Mouse (Mus musculus) hindbrain, postnatal 0 days (tissue): ENCODE data around the gene Kif1bp. TPM values are rescaled to one million over a fixed set of nuclear protein-coding genes. Genes with fewer than 3 reads are reported as not detected.
"Not testable (repeated sequence)": the region's sequence is repeated elsewhere in the genome, so short reads cannot be mapped to it uniquely, and the experiment has no call there.

Experiments used
- ATAC-seq: fragments of 200-750 bp; cut with Nextera tagmentation; 2 replicates; pipeline ENCODE4 v1.8.0; 2017; ENCODE audit warnings: mild to moderate bottlenecking, moderate TSS enrichment, moderate library complexity
- DNase-seq: peaks from one replicate; pipeline ENCODE4 v3.0.0-alpha.2; 2015; ENCODE audit warnings: low spot score
- H3K27ac ChIP-seq: fragments of 300-500 bp; sonication (generic); 2 replicates; pipeline ENCODE4 v1.5.1; 2014; ENCODE audit warnings: mild to moderate bottlenecking
- H3K27me3 ChIP-seq: fragments of 300-500 bp; sonication (generic); 2 replicates; pipeline ENCODE4 v1.6.1; 2014; ENCODE audit warnings: low read length, mixed read lengths; ENCODE audit not compliant: insufficient read depth
- H3K36me3 ChIP-seq: fragments of 300-500 bp; sonication (generic); 2 replicates; pipeline ENCODE4 v1.6.1; 2014; ENCODE audit warnings: low read length, mixed read lengths; ENCODE audit not compliant: insufficient read depth
- H3K4me1 ChIP-seq: fragments of 300-500 bp; sonication (generic); 2 replicates; pipeline ENCODE4 v1.6.1; 2014; ENCODE audit warnings: antibody characterized with exemption, low read length, mixed read lengths; ENCODE audit not compliant: insufficient read depth
- H3K4me2 ChIP-seq: fragments of 300-500 bp; sonication (generic); 2 replicates; pipeline ENCODE4 v1.6.1; 2014; ENCODE audit warnings: low read depth, mild to moderate bottlenecking, low read length, moderate library complexity, mixed read lengths
- H3K4me3 ChIP-seq: fragments of 300-500 bp; sonication (generic); 2 replicates; pipeline ENCODE4 v1.5.1; 2014; ENCODE audit warnings: low read length
- H3K9ac ChIP-seq: fragments of 300-500 bp; sonication (generic); replicated peaks from 2 replicates; pipeline ENCODE4 v1.6.1; 2014; ENCODE audit warnings: mild to moderate bottlenecking, low read length, moderate library complexity, mixed read lengths
- H3K9me3 ChIP-seq: fragments of 300-500 bp; sonication (generic); 2 replicates; pipeline ENCODE4 v1.6.1; 2016; ENCODE audit warnings: low read length, mixed read lengths
- CTCF ChIP-seq: IDR thresholded peaks from 2 replicates; pipeline ENCODE4 v1.5.1; 2016; ENCODE audit warnings: antibody characterized with exemption, control low read depth, low read depth
- WGBS: fragments of 180-500 bp; shearing (Covaris S2); extraction: QIAGEN DNeasy Blood & Tissue Kit; methylation state at CpG from one replicate; pipeline ENCODE4 v1.1.7; 2014; 5-methylcytosine and 5-hydroxymethylcytosine counted together
- polyA plus RNA-seq: library from polyadenylated mRNA; unstranded; fragments of >200 nt; fragmentation: Nextera tagmentation; extraction: Ambion mirVana; gene quantifications from 2 replicates; pipeline ENCODE4 v1.2.1, GENCODE M21; 2015
- total RNA-seq: library from RNA; depleted of rRNA; stranded (reverse); fragments of >200 nt; gene quantifications from 2 replicates; pipeline ENCODE4 v1.2.3, GENCODE M21; 2014

Gene Kif1bp
- total and polyA plus RNA-seq, 2 experiments from 2014 or later, result 69.6 to 78.2 TPM

DNA sequence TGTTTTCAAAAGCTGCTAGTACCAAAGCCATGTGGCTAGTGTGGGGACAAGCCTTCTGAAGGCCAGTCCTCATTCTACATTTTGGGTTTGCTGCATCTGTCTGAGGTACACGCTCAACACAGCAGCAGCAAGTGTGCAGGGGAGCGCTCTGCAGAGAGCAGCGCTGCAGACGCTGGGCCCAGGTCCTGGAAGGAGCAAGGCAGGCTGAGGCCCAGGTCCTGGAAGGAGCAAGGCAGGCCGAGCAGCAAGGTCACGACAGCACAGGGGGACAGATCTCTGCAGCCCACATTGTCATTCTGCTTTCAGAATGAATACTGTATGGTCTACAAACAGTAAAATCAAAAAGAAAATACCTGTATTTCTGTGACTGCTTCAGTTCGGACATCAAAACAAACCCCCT, 4.4 kb upstream of the Kif1bp start:
- Histone ChIP-seq H3K27ac (no peak overlapping the region), H3K4me1 (no peaks in the 10 kb centered on the region), H3K4me2 (no peak overlapping the region), H3K36me3 (peaks cover 64% of the 10 kb centered on the region), H3K27me3 (no peaks in the 10 kb centered on the region), H3K9ac (no peak overlapping the region), H3K4me3 (no peak overlapping the region), H3K9me3 (no peaks in the 10 kb centered on the region)
- 82% methylated on average over 7 of the region's 7 CpGs for WGBS
- ATAC-seq, result no peak
- no peak for DNase-seq
- no peak for TF ChIP-seq CTCF

DNA sequence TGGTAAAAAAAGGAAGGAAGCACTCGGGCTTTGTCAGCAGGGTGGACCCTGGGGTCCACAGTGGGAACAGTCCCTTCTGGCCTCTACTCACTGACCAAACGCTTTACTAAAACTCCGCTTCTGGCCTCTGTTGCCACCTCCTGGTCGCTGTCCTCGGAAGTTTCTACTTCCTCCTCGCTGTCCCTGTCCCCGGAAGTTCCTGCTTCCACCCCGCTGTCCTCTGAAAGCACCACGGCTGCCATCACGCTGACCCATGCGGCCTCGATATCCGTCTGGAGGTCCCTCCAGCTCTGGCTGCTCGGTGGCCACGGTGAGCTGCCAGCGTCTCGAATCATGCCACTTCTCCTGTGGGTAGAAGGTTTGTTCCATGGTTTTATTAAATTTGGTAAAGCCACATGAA, 4.0 kb upstream of the Kif1bp start:
- Histone ChIP-seq H3K4me2 (no peak overlapping the region), H3K4me3 (no peak overlapping the region), H3K27me3 (no peaks in the 10 kb centered on the region), H3K27ac (no peak overlapping the region), H3K9ac (no peak overlapping the region), H3K36me3 (peaks cover 60% of the 10 kb centered on the region), H3K4me1 (peaks cover 3% of the 10 kb centered on the region; the same call in 1 of the 2 replicates), H3K9me3 (no peaks in the 10 kb centered on the region)
- 92% methylated on average over 17 of the region's 17 CpGs for WGBS
- ATAC-seq (no peak), DNase-seq (no peak)
- no peak for TF ChIP-seq CTCF

DNA sequence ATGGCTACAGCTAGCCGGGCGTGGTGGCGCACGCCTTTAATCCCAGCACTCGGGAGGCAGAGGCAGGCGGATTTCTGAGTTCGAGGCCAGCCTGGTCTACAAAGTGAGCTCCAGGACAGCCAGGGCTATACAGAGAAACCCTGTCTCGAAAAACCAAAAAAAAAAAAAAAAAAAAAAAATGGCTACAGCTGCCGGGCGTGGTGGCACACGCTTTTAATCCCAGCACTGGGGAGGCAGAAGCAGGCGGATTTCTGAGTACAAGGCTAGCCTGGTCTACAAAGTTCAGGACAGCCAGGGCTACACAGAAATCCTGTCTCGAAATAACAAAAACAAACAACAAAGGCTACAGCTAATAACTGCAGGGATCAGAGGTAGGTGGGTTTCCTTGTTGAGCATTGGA, 872 bp upstream of the Kif1bp start:
- not testable (repeated sequence) for H3K4me3 ChIP-seq, H3K27me3 ChIP-seq, DNase-seq, H3K9ac ChIP-seq, ATAC-seq, H3K9me3 ChIP-seq, H3K27ac ChIP-seq, H3K4me2 ChIP-seq
- Histone ChIP-seq H3K4me1 (peaks cover 12% of the 10 kb centered on the region), H3K36me3 (peaks cover 50% of the 10 kb centered on the region)
- 83% methylated on average over 12 of the region's 13 CpGs for WGBS

DNA sequence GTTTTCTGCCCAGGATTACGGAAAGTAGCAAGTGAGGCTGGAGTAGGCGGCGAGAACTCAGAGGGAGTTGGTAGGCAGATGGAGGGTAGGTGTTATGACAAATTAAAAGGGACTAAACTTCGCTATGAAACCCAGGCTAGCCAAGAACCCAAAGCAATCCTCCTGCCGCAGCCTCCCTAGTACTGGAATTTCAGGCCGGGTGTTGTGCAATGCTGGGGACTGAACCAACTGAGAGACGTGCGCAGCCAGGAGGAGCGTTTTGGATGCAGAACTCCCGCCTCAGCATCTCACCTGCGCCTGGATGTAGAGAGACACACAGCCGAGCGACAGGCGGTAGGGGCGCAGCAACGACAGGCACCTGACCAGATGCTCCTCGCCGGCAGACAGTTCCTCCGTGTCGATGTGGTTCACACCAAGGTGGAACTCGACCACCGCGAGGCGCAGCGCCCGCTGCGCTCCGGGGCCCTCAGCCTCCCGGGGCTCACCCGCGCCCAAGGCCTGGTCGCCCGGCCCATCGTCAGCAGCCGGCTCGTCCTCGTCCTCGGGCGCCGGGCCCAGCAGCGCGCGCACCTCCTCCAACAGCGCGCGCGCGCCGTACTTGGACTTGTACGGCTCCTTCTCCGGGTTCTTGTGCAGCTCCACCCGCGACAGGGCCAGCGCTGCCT, 452 bp downstream of the Kif1bp start:
- H3K4me1 ChIP-seq, result peaks cover 12% of the 10 kb centered on the region
- H3K4me3 ChIP-seq, result peak overlapping the region; percentile 92
- ATAC-seq (peak; percentile 85), DNase-seq (no peak)
- H3K27ac ChIP-seq, result peak overlapping the region; percentile 86
- 2% methylated on average over 54 of the region's 54 CpGs for WGBS
- no peaks in the 10 kb centered on the region for H3K9me3 ChIP-seq
- peaks cover 48% of the 10 kb centered on the region for H3K36me3 ChIP-seq
- TF ChIP-seq CTCF, result peak; percentile 38
- H3K27me3 ChIP-seq, result no peaks in the 10 kb centered on the region
- peak overlapping the region; percentile 86 for H3K4me2 ChIP-seq
- H3K9ac ChIP-seq, result peak overlapping the region; percentile 82

DNA sequence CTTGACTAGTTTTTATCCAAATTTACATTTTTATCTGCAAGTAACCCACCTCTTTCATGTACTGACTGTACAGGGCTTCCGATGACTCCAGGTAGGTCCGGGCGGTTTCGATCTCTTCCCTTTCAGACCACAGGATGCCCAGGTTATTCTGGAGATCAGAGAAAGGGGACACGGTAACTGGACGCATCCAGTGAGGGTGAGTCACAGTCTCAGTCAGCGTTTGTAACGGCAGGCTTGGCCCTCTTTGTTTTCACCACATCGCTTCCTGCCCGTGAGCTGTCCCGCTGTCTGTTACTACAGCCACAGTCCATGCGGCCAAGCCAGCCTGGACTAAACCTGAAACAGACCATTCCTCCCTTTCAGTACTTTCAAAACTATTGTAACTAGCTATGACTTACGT, 3.3 kb downstream of the Kif1bp start:
- H3K4me3 ChIP-seq, result no peak overlapping the region
- DNase-seq (no peak), ATAC-seq (no peak)
- H3K9ac ChIP-seq, result no peak overlapping the region
- H3K27me3 ChIP-seq, result no peaks in the 10 kb centered on the region
- H3K27ac ChIP-seq, result no peak overlapping the region
- no peak for TF ChIP-seq CTCF
- peaks cover 12% of the 10 kb centered on the region for H3K4me1 ChIP-seq
- peaks cover 38% of the 10 kb centered on the region for H3K36me3 ChIP-seq
- 88% methylated on average over 13 of the region's 13 CpGs for WGBS
- no peaks in the 10 kb centered on the region for H3K9me3 ChIP-seq
- H3K4me2 ChIP-seq, result no peak overlapping the region

DNA sequence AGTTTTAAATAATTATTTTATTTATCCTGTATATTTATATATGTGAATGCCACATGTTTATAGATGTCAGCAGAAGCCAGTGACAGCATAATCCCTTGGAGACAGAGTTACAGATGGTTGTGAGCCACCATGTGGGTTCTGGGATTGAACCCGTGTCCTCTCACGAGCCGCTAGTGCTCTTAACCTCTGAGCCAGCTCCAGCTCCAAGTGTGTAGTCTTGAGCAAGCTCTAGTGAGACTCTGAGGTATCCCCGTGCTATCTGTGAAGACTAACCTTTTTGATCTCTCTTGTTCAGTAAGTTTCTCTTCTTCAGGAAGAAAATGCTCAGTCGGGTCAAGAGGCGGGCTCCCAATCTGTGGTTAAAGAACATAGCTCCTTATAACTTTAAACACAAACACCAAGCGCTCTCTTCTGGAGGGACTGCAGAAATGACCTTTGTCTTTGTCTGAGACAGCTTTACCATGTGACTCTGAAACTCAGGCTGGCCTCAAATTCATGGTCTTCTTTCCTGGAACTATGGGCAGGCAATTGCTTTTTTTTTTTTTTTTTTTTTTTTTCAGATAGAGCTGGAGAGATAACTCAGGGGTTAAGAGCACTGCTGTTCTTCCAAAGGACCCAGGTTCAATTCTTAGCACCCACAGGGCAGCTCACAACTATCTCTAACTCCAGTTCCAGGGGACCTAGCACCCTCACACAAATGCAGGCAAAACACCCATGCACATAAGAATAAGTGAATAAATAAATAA, 8.0 kb downstream of the Kif1bp start:
- H3K27me3 ChIP-seq, result no peaks in the 10 kb centered on the region
- peaks cover 62% of the 10 kb centered on the region for H3K36me3 ChIP-seq

DNA sequence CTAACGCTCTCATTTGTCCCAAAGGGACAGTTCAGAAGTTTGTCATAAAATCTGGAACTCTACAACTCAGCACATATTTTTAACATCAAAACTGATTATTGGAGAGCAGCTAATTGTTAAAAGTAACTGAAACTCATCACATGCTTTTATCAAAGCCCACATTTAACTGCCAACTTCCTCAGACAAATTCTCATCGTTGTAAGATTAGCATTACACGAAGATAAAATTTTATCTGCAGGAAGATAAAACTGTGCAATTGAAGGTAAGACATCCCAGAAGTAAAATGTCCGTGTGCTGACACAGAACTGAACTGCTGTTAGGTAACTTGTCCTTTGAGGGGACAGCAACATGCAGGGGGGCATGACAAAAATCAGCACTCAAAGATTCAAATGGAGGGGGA, 9.4 kb downstream of the Kif1bp start:
- H3K36me3 ChIP-seq, result peaks cover 61% of the 10 kb centered on the region
- H3K4me2 ChIP-seq, result no peak overlapping the region
- no peak for TF ChIP-seq CTCF
- H3K27me3 ChIP-seq, result no peaks in the 10 kb centered on the region
- H3K9me3 ChIP-seq, result no peaks in the 10 kb centered on the region
- H3K4me1 ChIP-seq, result no peaks in the 10 kb centered on the region
- no peak for DNase-seq
- 93% methylated on average over 4 of the region's 4 CpGs for WGBS
- no peak overlapping the region for H3K4me3 ChIP-seq
- H3K27ac ChIP-seq, result no peak overlapping the region
- H3K9ac ChIP-seq, result no peak overlapping the region
- no peak for ATAC-seq

More for the DNA sequence above, 8.0 kb downstream of the Kif1bp start:
- ATAC-seq (no peak), DNase-seq (no peak)
- 93% methylated on average over 7 of the region's 7 CpGs for WGBS
- no peaks in the 10 kb centered on the region for H3K4me1 ChIP-seq
- H3K4me2 ChIP-seq, result no peak overlapping the region
- no peak overlapping the region for H3K4me3 ChIP-seq
- no peak for TF ChIP-seq CTCF
- H3K9ac ChIP-seq, result no peak overlapping the region
- no peak overlapping the region for H3K27ac ChIP-seq
- no peaks in the 10 kb centered on the region for H3K9me3 ChIP-seq
